Mouse (Mus musculus) midbrain, embryonic 14.5 days (tissue): Measurements from ENCODE around the gene Fgl2. TPM values are rescaled to one million over a fixed set of nuclear protein-coding genes. Genes with fewer than 3 reads are reported as not detected.

Experiments
- ATAC-seq: fragments of 200-750 bp; cut with Nextera tagmentation; 2 replicates; pipeline ENCODE4 v1.8.0; 2017; ENCODE audit warnings: moderate number of reproducible peaks, moderate library complexity; ENCODE audit not compliant: low FRiP score, low TSS enrichment
- DNase-seq: peaks from one replicate; pipeline ENCODE4 v3.0.0-alpha.2; 2015
- H3K27ac ChIP-seq: fragments of 300-500 bp; sonication (generic); replicated peaks from 2 replicates; pipeline ENCODE4 v1.5.1; 2014; ENCODE audit warnings: mild to moderate bottlenecking, low read depth, low read length, moderate library complexity
- H3K27me3 ChIP-seq: fragments of 300-500 bp; sonication (generic); 2 replicates; pipeline ENCODE4 v1.6.1; 2014; ENCODE audit warnings: low read length, control low read depth, mixed read lengths; ENCODE audit not compliant: control insufficient read depth, insufficient read depth
- H3K36me3 ChIP-seq: fragments of 300-500 bp; sonication (generic); 2 replicates; pipeline ENCODE4 v1.6.1; 2014; ENCODE audit warnings: low read length, control low read depth; ENCODE audit not compliant: control insufficient read depth, insufficient read depth
- H3K4me1 ChIP-seq: fragments of 300-500 bp; sonication (generic); 2 replicates; pipeline ENCODE4 v1.6.1; 2014; ENCODE audit warnings: mild to moderate bottlenecking, antibody characterized with exemption, low read length, control low read depth; ENCODE audit not compliant: control insufficient read depth, insufficient read depth
- H3K4me2 ChIP-seq: fragments of 300-500 bp; sonication (generic); 2 replicates; pipeline ENCODE4 v1.6.1; 2014; ENCODE audit warnings: mild to moderate bottlenecking, low read length, moderate library complexity
- H3K4me3 ChIP-seq: fragments of 300-500 bp; sonication (generic); replicated peaks from 2 replicates; pipeline ENCODE4 v1.5.1; 2014; ENCODE audit warnings: low read depth, low read length
- H3K9ac ChIP-seq: fragments of 300-500 bp; sonication (generic); replicated peaks from 2 replicates; pipeline ENCODE4 v1.6.1; 2014; ENCODE audit warnings: mild to moderate bottlenecking, low read length, moderate library complexity
- H3K9me3 ChIP-seq: fragments of 300-500 bp; sonication (generic); 2 replicates; pipeline ENCODE4 v1.6.1; 2016; ENCODE audit warnings: low read length, control low read depth, mixed read lengths; ENCODE audit not compliant: control insufficient read depth
- WGBS: fragments of 180-500 bp; shearing (Covaris S2); extraction: QIAGEN DNeasy Blood & Tissue Kit; methylation state at CpG from one replicate; pipeline ENCODE4 v1.1.7; 2014; 5-methylcytosine and 5-hydroxymethylcytosine counted together
- polyA plus RNA-seq: library from polyadenylated mRNA; unstranded; fragments of >200 nt; fragmentation: Nextera tagmentation; extraction: Ambion mirVana; gene quantifications from 2 replicates; pipeline ENCODE4 v1.2.1, GENCODE M21; 2014

The Fgl2 gene
- polyA plus RNA-seq, 1 experiment from 2014 or later = 2.3 TPM

- no peak for DNase-seq
- H3K4me2 ChIP-seq = no peak overlapping the region
- no peaks in the 10 kb centered on the region for H3K36me3 ChIP-seq
- H3K4me1 ChIP-seq = no peaks in the 10 kb centered on the region
- H3K9ac ChIP-seq = no peak overlapping the region
- H3K9me3 ChIP-seq = no peaks in the 10 kb centered on the region
- ATAC-seq = no peak
- H3K27ac ChIP-seq = no peak overlapping the region
- H3K27me3 ChIP-seq = no peaks in the 10 kb centered on the region
- H3K4me3 ChIP-seq = no peak overlapping the region
These were observed 20.8 kb upstream of the Fgl2 start for GRCm38 (mm10) chr5:21351678-21352077.

- no peak for DNase-seq
- no peaks in the 10 kb centered on the region for H3K36me3 ChIP-seq
- no peak overlapping the region for H3K4me3 ChIP-seq
- H3K4me2 ChIP-seq = no peak overlapping the region
- H3K27me3 ChIP-seq = no peaks in the 10 kb centered on the region
- no peak overlapping the region for H3K27ac ChIP-seq
- no peak overlapping the region for H3K9ac ChIP-seq
- ATAC-seq = no peak
- H3K9me3 ChIP-seq = no peaks in the 10 kb centered on the region
- 85% methylated on average over 3 of the region's 3 CpGs for WGBS
- no peaks in the 10 kb centered on the region for H3K4me1 ChIP-seq
These were observed 13.8 kb upstream of the Fgl2 start for GRCm38 (mm10) chr5:21358648-21359047.

- Histone ChIP-seq H3K27me3 (no peaks in the 10 kb centered on the region), H3K27ac (no peak overlapping the region), H3K4me2 (no peak overlapping the region), H3K9me3 (no peaks in the 10 kb centered on the region), H3K4me1 (no peaks in the 10 kb centered on the region), H3K36me3 (no peaks in the 10 kb centered on the region), H3K9ac (no peak overlapping the region), H3K4me3 (no peak overlapping the region)
- DNase-seq (no peak), ATAC-seq (no peak)
- WGBS = 86% methylated on average over 3 of the region's 3 CpGs
These were observed 9.1 kb upstream of the Fgl2 start for GRCm38 (mm10) chr5:21363343-21363742.

- H3K9ac ChIP-seq = no peak overlapping the region
- H3K9me3 ChIP-seq = no peaks in the 10 kb centered on the region
- no peaks in the 10 kb centered on the region for H3K36me3 ChIP-seq
- H3K27ac ChIP-seq = no peak overlapping the region
- H3K27me3 ChIP-seq = no peaks in the 10 kb centered on the region
- no peak overlapping the region for H3K4me3 ChIP-seq
- ATAC-seq = no peak
- H3K4me1 ChIP-seq = no peaks in the 10 kb centered on the region
- WGBS = 77% methylated on average over 4 of the region's 4 CpGs
- H3K4me2 ChIP-seq = no peak overlapping the region
- no peak for DNase-seq
These were observed 5.9 kb upstream of the Fgl2 start for GRCm38 (mm10) chr5:21366338-21367053.

GRCm38 (mm10) chr5:21367514-21367913 lies 4.9 kb upstream of the Fgl2 start:
- Histone ChIP-seq H3K27me3 (no peaks in the 10 kb centered on the region), H3K4me2 (no peak overlapping the region), H3K4me1 (no peaks in the 10 kb centered on the region; the same call in 1 of the 2 replicates), H3K9me3 (no peaks in the 10 kb centered on the region), H3K4me3 (no peak overlapping the region), H3K9ac (no peak overlapping the region), H3K36me3 (no peaks in the 10 kb centered on the region), H3K27ac (no peak overlapping the region)
- ATAC-seq (no peak), DNase-seq (no peak)
- WGBS = 10% methylated on average over 2 of the region's 2 CpGs

- ATAC-seq (no peak), DNase-seq (no peak)
- no peaks in the 10 kb centered on the region for H3K9me3 ChIP-seq
- H3K9ac ChIP-seq = no peak overlapping the region
- no peak overlapping the region for H3K4me3 ChIP-seq
- H3K36me3 ChIP-seq = no peaks in the 10 kb centered on the region
- H3K27ac ChIP-seq = no peak overlapping the region
- no peaks in the 10 kb centered on the region for H3K27me3 ChIP-seq
- H3K4me1 ChIP-seq = no peaks in the 10 kb centered on the region; the same call in 1 of the 2 replicates
- WGBS = 90% methylated on average over 5 of the region's 5 CpGs
- no peak overlapping the region for H3K4me2 ChIP-seq
These were observed 2.1 kb upstream of the Fgl2 start for GRCm38 (mm10) chr5:21370218-21370947.

- Histone ChIP-seq H3K27ac (peak overlapping the region; percentile 34; the same call in 1 of the 2 replicates), H3K4me2 (peak overlapping the region; percentile 91), H3K9ac (peak overlapping the region; percentile 68), H3K27me3 (no peaks in the 10 kb centered on the region), H3K9me3 (no peaks in the 10 kb centered on the region), H3K4me1 (no peaks in the 10 kb centered on the region; the same call in 1 of the 2 replicates), H3K36me3 (no peaks in the 10 kb centered on the region), H3K4me3 (peak overlapping the region; percentile 50)
- ATAC-seq = no peak
- peak; percentile 53 for DNase-seq
- 32% methylated on average over 5 of the region's 5 CpGs for WGBS
These were observed 522 bp upstream of the Fgl2 start for GRCm38 (mm10) chr5:21371920-21372319.

- no peak overlapping the region for H3K27ac ChIP-seq
These were observed 707 bp downstream of the Fgl2 start for GRCm38 (mm10) chr5:21373180-21373518.

GRCm38 (mm10) chr5:21376935-21377334 lies 4.5 kb downstream of the Fgl2 start:
- Histone ChIP-seq H3K27me3 (no peaks in the 10 kb centered on the region), H3K36me3 (no peaks in the 10 kb centered on the region), H3K4me2 (no peak overlapping the region), H3K27ac (no peak overlapping the region), H3K4me1 (no peaks in the 10 kb centered on the region; the same call in 1 of the 2 replicates), H3K9me3 (no peaks in the 10 kb centered on the region), H3K4me3 (no peak overlapping the region), H3K9ac (no peak overlapping the region)
- ATAC-seq (no peak), DNase-seq (no peak)
- WGBS = 85% methylated on average over 4 of the region's 4 CpGs

More at GRCm38 (mm10) chr5:21373180-21373518, 707 bp downstream of the Fgl2 start:
- Histone ChIP-seq H3K9ac (peak overlapping the region; percentile 68), H3K4me1 (no peaks in the 10 kb centered on the region; the same call in 1 of the 2 replicates), H3K9me3 (no peaks in the 10 kb centered on the region), H3K4me2 (peak overlapping the region; percentile 91), H3K36me3 (no peaks in the 10 kb centered on the region), H3K27me3 (no peaks in the 10 kb centered on the region), H3K4me3 (peak overlapping the region; percentile 50)
- ATAC-seq = no peak
- WGBS = 70% methylated on average over 7 of the region's 7 CpGs
- peak; percentile 23 for DNase-seq
